Mouse (Mus musculus) heart, embryonic 10.5 days (tissue): ENCODE results near the gene Tsnaxip1. TPM values are rescaled to one million over a fixed set of nuclear protein-coding genes. Genes with fewer than 3 reads are reported as not detected.
A peak's percentile ranks its signal among the peaks of the same experiment; 100 is the strongest.

Experiments used
- DNase-seq: peaks from one replicate; pipeline ENCODE4 v3.0.0-alpha.2; 2017; ENCODE audit warnings: low spot score
- H3K27ac ChIP-seq: fragments of 300-500 bp; sonication (generic); 2 replicates; pipeline ENCODE4 v1.5.1; 2016; ENCODE audit warnings: mild to moderate bottlenecking
- H3K27me3 ChIP-seq: fragments of 300-500 bp; sonication (generic); 2 replicates; pipeline ENCODE4 v1.6.1; 2016; ENCODE audit warnings: mild to moderate bottlenecking; ENCODE audit not compliant: poor library complexity, insufficient read depth, severe bottlenecking
- H3K36me3 ChIP-seq: fragments of 300-500 bp; sonication (generic); 2 replicates; pipeline ENCODE4 v1.6.1; 2016; ENCODE audit warnings: mild to moderate bottlenecking, moderate library complexity
- H3K4me1 ChIP-seq: fragments of 300-500 bp; sonication (generic); 2 replicates; pipeline ENCODE4 v1.6.1; 2016; ENCODE audit warnings: mild to moderate bottlenecking
- H3K4me3 ChIP-seq: fragments of 300-500 bp; sonication (generic); 2 replicates; pipeline ENCODE4 v1.5.1; 2016; ENCODE audit warnings: mild to moderate bottlenecking, moderate library complexity
- H3K9me3 ChIP-seq: fragments of 300-500 bp; sonication (generic); 2 replicates; pipeline ENCODE4 v1.6.1; 2016; ENCODE audit warnings: mild to moderate bottlenecking, moderate library complexity
- WGBS: fragments of 180-500 bp; shearing (Covaris S2); methylation state at CpG from one replicate; pipeline ENCODE4 v1.1.7; 2016; 5-methylcytosine and 5-hydroxymethylcytosine counted together
- polyA plus RNA-seq: library from polyadenylated mRNA; unstranded; fragments of >200 nt; fragmentation: Nextera tagmentation; extraction: Ambion mirVana; gene quantifications from 2 replicates; pipeline ENCODE4 v1.2.1, GENCODE M21; 2016

Gene Tsnaxip1
- polyA plus RNA-seq, result 0.06 TPM in 2 replicates

- Histone ChIP-seq H3K4me1 (peaks cover 17% of the 10 kb centered on the region), H3K27ac (peak within 1 kb of the TSS; percentile 95), H3K36me3 (peaks cover 30% of the 10 kb centered on the region), H3K4me3 (peak within 1 kb of the TSS; percentile 97), H3K27me3 (no peaks in the 10 kb centered on the region), H3K9me3 (no peaks in the 10 kb centered on the region)
- peak; percentile 100 for DNase-seq
- WGBS, result under 1% methylated on average over 52 of the region's 52 CpGs
Observed at GRCm38 (mm10) chr8:105826861-105827848, at the start of gene Tsnaxip1, which contains the start of gene Ranbp10. Tsnaxip1 (plus strand) TSS chr8:105827731. Ranbp10 (minus strand) TSS chr8:105827350.

DNA sequence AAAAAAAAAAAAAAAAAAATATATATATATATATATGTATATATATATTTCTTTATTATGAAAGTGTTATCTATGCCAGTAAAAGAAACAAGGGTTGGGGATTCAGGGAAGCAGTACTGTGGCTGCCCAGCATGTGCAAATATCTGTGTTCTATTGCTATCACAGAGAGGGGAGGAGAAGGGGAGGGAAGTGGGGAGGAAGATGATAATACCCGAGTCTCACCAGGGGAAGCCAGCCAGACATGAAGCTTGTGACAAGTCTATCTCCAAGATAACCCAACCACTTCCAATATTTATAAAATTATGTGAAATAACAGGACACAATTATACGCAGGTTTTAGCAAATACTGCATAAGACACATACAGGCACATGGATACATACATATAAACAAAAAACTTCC is 49.7 kb upstream of the Tsnaxip1 start:
- Histone ChIP-seq H3K27me3 (no peaks in the 10 kb centered on the region), H3K4me3 (no peak overlapping the region), H3K9me3 (no peaks in the 10 kb centered on the region), H3K36me3 (peaks cover 95% of the 10 kb centered on the region), H3K27ac (no peak overlapping the region), H3K4me1 (no peaks in the 10 kb centered on the region)
- no peak for DNase-seq
- WGBS, result 75% methylated on average over 2 of the region's 2 CpGs

DNA sequence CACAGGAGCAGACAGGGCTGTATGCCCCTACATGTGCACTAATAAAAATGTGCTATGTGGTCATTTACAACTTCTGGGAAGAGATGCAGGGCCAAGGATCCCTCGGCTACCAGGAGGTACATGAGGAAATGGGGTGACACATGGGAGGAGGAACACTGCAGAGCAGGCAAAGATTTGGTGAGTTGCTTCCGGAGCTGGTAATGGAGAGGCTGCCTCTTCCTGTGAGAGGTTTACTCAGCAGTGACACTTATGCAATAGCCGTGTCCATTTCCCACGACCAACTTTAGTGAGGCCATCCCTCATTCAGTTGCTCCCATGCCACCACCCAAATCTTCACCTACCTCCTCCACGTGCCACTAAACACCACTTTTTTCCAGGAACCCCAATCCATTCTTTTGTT is 47.2 kb upstream of the Tsnaxip1 start:
- Histone ChIP-seq H3K27ac (no peak overlapping the region), H3K36me3 (peaks cover 88% of the 10 kb centered on the region), H3K9me3 (no peaks in the 10 kb centered on the region), H3K27me3 (no peaks in the 10 kb centered on the region), H3K4me3 (no peak overlapping the region), H3K4me1 (no peaks in the 10 kb centered on the region)
- 92% methylated on average over 5 of the region's 5 CpGs for WGBS
- no peak for DNase-seq

GRCm38 (mm10) chr8:105788241-105788640 is 39.3 kb upstream of the Tsnaxip1 start:
- H3K27ac ChIP-seq, result no peak overlapping the region
- H3K27me3 ChIP-seq, result no peaks in the 10 kb centered on the region
- no peaks in the 10 kb centered on the region for H3K9me3 ChIP-seq
- WGBS, result 91% methylated on average over 2 of the region's 2 CpGs
- no peak overlapping the region for H3K4me3 ChIP-seq
- peaks cover 8% of the 10 kb centered on the region for H3K4me1 ChIP-seq
- peaks cover 35% of the 10 kb centered on the region for H3K36me3 ChIP-seq
- DNase-seq, result no peak

- Histone ChIP-seq H3K27me3 (no peaks in the 10 kb centered on the region), H3K4me3 (no peak overlapping the region), H3K27ac (no peak overlapping the region), H3K4me1 (peaks cover 8% of the 10 kb centered on the region), H3K36me3 (peaks cover 29% of the 10 kb centered on the region), H3K9me3 (no peaks in the 10 kb centered on the region)
- 55% methylated on average over 4 of the region's 4 CpGs for WGBS
- no peak for DNase-seq
Observed at GRCm38 (mm10) chr8:105788927-105789326, 38.6 kb upstream of the Tsnaxip1 start.

- no peak for DNase-seq
- Histone ChIP-seq H3K4me3 (no peak overlapping the region), H3K9me3 (no peaks in the 10 kb centered on the region), H3K27ac (no peak overlapping the region), H3K36me3 (peaks cover 26% of the 10 kb centered on the region), H3K4me1 (peaks cover 11% of the 10 kb centered on the region), H3K27me3 (no peaks in the 10 kb centered on the region)
Observed at GRCm38 (mm10) chr8:105789626-105790025, 37.9 kb upstream of the Tsnaxip1 start.

DNA sequence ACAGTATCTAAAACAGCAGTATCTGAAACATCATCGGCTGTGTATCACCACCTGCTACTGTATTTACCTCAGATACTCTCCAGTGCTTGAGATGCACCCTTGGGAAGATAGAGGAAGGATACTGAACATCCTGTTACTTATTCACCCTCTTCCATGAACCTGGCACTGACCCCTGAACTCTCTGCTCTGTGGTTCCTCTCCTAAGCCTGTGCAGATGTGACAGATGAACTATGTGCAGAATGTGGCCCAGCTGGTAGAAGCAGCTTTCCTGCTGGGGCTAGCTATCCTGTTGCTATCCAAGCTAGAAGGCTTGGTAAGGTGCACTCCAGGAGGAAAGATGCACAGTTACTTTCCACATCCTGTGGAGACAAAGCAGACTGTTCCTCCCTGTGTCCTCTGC is 34.2 kb upstream of the Tsnaxip1 start:
- no peak overlapping the region for H3K27ac ChIP-seq
- peaks cover 12% of the 10 kb centered on the region for H3K4me1 ChIP-seq
- peaks cover 8% of the 10 kb centered on the region; the same call in 1 of the 2 replicates for H3K36me3 ChIP-seq
- no peaks in the 10 kb centered on the region for H3K9me3 ChIP-seq
- no peak overlapping the region for H3K4me3 ChIP-seq
- H3K27me3 ChIP-seq, result no peaks in the 10 kb centered on the region
- DNase-seq, result no peak
- WGBS, result 96% methylated on average over 1 of the region's 1 CpGs

DNA sequence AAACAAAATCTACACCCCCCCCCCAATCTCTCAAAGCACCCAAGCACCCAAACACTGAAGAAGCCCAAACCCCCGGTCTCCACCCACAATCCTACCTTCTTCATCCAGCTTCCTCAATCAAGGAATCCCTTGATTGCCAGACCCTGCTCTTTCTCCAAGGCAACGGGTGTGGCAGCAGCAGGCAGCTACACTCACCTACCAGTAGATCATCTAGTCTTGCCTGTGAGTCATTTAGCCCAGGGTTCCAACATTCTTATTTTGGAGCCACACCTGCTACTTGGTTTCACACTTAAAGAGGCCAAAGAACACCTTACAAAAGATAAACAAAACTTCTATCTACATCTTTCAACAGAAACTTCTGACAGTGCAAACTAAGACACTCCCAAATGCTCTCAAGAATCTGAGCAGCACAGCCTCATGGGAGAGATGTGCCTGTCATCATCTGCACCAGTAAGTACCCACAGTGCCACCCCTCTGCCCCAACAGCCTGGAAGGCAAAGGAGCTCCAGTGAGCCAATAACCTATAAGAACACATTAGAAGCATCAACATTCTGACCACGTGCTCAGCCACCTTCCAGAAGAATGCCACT is 33.4 kb upstream of the Tsnaxip1 start:
- Histone ChIP-seq H3K9me3 (no peaks in the 10 kb centered on the region), H3K27me3 (no peaks in the 10 kb centered on the region), H3K36me3 (peaks cover 7% of the 10 kb centered on the region; the same call in 1 of the 2 replicates), H3K27ac (no peak overlapping the region), H3K4me1 (peaks cover 20% of the 10 kb centered on the region), H3K4me3 (no peak overlapping the region)
- DNase-seq, result no peak
- WGBS, result 84% methylated on average over 3 of the region's 3 CpGs

DNA sequence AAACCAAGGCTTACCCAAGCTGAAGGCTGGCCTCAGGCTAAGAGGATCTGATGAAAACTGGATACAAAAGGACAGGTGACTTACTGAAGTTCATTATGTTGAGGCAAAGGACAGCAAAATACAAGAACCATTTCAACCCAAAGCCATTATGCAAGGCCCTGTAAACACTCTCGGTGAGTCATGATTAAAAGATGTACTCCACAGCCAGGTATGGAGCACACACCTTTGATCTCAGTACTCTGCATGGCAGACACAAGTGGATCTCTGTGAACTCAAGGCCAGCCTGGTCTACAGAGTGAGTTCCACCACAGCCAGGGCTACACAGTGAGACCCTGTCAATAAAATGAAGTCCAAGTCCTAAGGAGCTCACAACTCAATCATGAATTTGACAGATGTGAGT is 31.7 kb upstream of the Tsnaxip1 start:
- no peaks in the 10 kb centered on the region for H3K9me3 ChIP-seq
- peaks cover 25% of the 10 kb centered on the region for H3K4me1 ChIP-seq
- H3K4me3 ChIP-seq, result no peak overlapping the region
- H3K36me3 ChIP-seq, result 0 out of 2 replicates have a peak, but pooled peaks cover 3% of the 10 kb centered on the region
- no peaks in the 10 kb centered on the region for H3K27me3 ChIP-seq
- H3K27ac ChIP-seq, result no peak overlapping the region
- WGBS, result 97% methylated on average over 1 of the region's 1 CpGs
- DNase-seq, result no peak

DNA sequence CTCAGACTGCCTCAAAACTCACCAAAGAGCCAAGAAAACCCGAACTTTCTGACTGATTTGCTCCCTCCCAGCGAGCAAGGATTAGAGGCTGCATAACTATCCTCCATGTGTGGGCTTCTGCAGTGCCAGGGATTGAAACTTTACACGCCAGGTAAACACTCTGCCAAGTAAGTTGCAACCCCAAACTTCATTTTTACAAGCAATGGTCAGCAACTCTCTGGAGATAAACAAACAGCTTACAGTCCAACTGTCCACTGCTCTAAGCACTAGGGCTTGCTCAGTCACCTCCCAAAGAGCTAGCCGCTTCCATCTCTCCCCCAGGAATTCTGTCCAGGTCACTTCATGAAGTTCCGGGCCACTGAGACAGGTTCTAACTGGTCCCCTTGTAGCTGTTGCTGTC is 29.1 kb upstream of the Tsnaxip1 start:
- H3K9me3 ChIP-seq, result no peaks in the 10 kb centered on the region
- no peak for DNase-seq
- 90% methylated on average over 5 of the region's 5 CpGs for WGBS
- no peak overlapping the region for H3K4me3 ChIP-seq
- peak overlapping the region; percentile 77; the same call in 1 of the 2 replicates for H3K27ac ChIP-seq
- 0 out of 2 replicates have a peak, but pooled peaks cover 3% of the 10 kb centered on the region for H3K36me3 ChIP-seq
- H3K4me1 ChIP-seq, result peaks cover 29% of the 10 kb centered on the region
- H3K27me3 ChIP-seq, result no peaks in the 10 kb centered on the region

GRCm38 (mm10) chr8:105799091-105799812 is 28.3 kb upstream of the Tsnaxip1 start:
- Histone ChIP-seq H3K27ac (peak overlapping the region; percentile 77), H3K27me3 (no peaks in the 10 kb centered on the region), H3K9me3 (no peaks in the 10 kb centered on the region), H3K4me3 (no peak overlapping the region), H3K4me1 (peaks cover 27% of the 10 kb centered on the region), H3K36me3 (0 out of 2 replicates have a peak, but pooled peaks cover 3% of the 10 kb centered on the region)
- WGBS, result 43% methylated on average over 8 of the region's 8 CpGs
- DNase-seq, result peak; percentile 89

DNA sequence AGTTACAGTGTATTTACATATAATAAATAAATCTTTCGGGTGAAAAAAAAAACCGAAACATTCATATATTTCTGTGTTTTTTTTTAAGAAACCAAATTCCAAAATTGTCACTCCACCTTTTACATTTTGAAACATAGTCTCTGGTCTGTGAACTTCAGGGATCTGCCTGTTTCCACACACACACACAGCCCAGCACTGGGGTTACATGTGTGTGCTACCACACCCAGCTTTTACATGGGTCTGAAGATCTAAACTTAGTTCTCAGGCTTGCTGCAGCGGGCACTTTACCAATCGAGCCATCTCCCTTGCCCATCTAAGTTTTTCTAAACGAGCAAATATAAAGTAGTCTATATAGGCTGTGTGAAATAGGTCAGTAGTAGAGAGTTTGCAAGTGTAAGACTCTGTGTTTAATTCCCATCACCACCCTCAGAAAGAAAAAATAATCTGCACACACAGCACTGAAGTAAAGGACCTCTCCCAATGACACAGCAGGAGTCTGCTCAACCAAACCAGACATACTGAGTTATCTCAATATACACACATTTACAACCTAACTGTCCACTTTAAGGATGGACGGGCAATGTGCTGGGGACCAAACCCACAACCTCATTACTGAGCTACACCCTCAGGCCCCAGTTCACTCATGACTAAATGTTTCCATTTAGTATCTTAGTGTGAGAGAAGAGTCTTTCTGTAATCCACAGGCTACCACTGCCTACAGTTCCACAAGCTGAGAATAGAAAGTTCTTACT is 26.2 kb upstream of the Tsnaxip1 start:
- H3K27ac ChIP-seq, result peak overlapping the region; percentile 72

More for the DNA sequence above, 26.2 kb upstream of the Tsnaxip1 start:
- Histone ChIP-seq H3K9me3 (no peaks in the 10 kb centered on the region), H3K36me3 (peaks cover 10% of the 10 kb centered on the region; the same call in 1 of the 2 replicates), H3K4me3 (no peak overlapping the region), H3K4me1 (peaks cover 22% of the 10 kb centered on the region), H3K27me3 (no peaks in the 10 kb centered on the region)
- DNase-seq, result peak; percentile 81
- 78% methylated on average over 6 of the region's 6 CpGs for WGBS
